Mouse (Mus musculus): ENCODE results near the gene Gm35549. TPM values are rescaled to one million over a fixed set of nuclear protein-coding genes. Genes with fewer than 3 reads are reported as not detected.

Gene Gm35549
- polyA plus RNA-seq, 1 experiment from 2014 or later: not detected

DNA sequence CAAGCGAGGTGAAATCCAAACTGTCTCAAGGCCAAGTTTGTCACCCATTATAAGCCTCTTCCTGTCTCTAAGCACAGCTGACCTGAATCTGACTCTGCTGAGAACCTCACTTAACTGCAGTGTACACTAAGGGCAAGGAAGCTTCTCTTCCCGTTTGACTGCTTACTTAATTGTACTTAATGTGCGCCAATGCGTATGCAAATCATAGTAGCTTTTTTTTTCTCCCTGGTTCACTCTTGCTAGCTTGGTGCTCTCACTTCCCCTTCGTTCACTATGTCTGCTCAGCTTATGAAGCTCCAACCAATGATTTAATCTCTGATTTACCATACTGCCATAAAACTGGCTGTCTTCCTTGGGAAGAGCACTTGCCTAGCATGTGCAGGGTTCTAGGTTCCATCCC, 58.6 kb downstream of the Gm35549 start:
- no peak overlapping the region for H3K4me3 ChIP-seq (ENCODE audit: low read depth, low read length)
- H3K36me3 ChIP-seq (ENCODE audit: control insufficient read depth, insufficient read depth, low read length): no peaks in the 10 kb centered on the region
- H3K27me3 ChIP-seq (ENCODE audit: control insufficient read depth, insufficient read depth, low read length): no peaks in the 10 kb centered on the region
- no peak for ATAC-seq (ENCODE audit: insufficient number of reproducible peaks, low FRiP score, low TSS enrichment, low read depth)
- no peak overlapping the region for H3K4me2 ChIP-seq (ENCODE audit: low read depth, severe bottlenecking)
- 81% methylated on average over 5 of the region's 5 CpGs for WGBS
- H3K9ac ChIP-seq (ENCODE audit: low read length): no peak overlapping the region
- no peak for DNase-seq (ENCODE audit: low spot score)
- no peak overlapping the region for H3K27ac ChIP-seq (replicated peaks; ENCODE audit: low read depth, low read length)
- H3K4me1 ChIP-seq (ENCODE audit: control insufficient read depth, insufficient read depth, low read length): no peaks in the 10 kb centered on the region
- no peaks in the 10 kb centered on the region for H3K9me3 ChIP-seq (ENCODE audit: control insufficient read depth, low read length)

Other genes starting within 250 kb of the Gm35549 start
- gene Topaz1, start 96.7 kb downstream of the Gm35549 start, polyA plus RNA-seq (2014; fragmentation: Nextera tagmentation; extraction: Ambion mirVana): not detected in 2 replicates
- 5.7 TPM in 2 replicates for gene Tcaim, start 38.5 kb downstream of the Gm35549 start, polyA plus RNA-seq (2014; fragmentation: Nextera tagmentation; extraction: Ambion mirVana)
- gene Zfp445, start 22.0 kb upstream of the Gm35549 start, polyA plus RNA-seq (2014; fragmentation: Nextera tagmentation; extraction: Ambion mirVana): 65.2 and 72.5 TPM in 2 replicates
- 1.9 and 2.6 TPM in 2 replicates for gene Zkscan7, start 41.6 kb upstream of the Gm35549 start, polyA plus RNA-seq (2014; fragmentation: Nextera tagmentation; extraction: Ambion mirVana)
- 33.6 and 35.4 TPM in 2 replicates for gene Zfp105, start 79.0 kb upstream of the Gm35549 start, polyA plus RNA-seq (2014; fragmentation: Nextera tagmentation; extraction: Ambion mirVana)
- gene 1110059G10Rik, start 107.0 kb upstream of the Gm35549 start, polyA plus RNA-seq (2014; fragmentation: Nextera tagmentation; extraction: Ambion mirVana): 32.3 and 33.5 TPM in 2 replicates
- 71.1 and 81.9 TPM in 2 replicates for gene Kif15, start 107.0 kb upstream of the Gm35549 start, polyA plus RNA-seq (2014; fragmentation: Nextera tagmentation; extraction: Ambion mirVana)
- 12.5 TPM in 2 replicates for gene Tmem42, start 177.3 kb upstream of the Gm35549 start, polyA plus RNA-seq (2014; fragmentation: Nextera tagmentation; extraction: Ambion mirVana)
- 0.41 and 0.43 TPM in 2 replicates for gene Tgm4, start 190.7 kb upstream of the Gm35549 start, polyA plus RNA-seq (2014; fragmentation: Nextera tagmentation; extraction: Ambion mirVana)

Measured in limb, embryonic 11.5 days (tissue).